Mouse (Mus musculus): Measurements from ENCODE around the gene Sun2.

DNA sequence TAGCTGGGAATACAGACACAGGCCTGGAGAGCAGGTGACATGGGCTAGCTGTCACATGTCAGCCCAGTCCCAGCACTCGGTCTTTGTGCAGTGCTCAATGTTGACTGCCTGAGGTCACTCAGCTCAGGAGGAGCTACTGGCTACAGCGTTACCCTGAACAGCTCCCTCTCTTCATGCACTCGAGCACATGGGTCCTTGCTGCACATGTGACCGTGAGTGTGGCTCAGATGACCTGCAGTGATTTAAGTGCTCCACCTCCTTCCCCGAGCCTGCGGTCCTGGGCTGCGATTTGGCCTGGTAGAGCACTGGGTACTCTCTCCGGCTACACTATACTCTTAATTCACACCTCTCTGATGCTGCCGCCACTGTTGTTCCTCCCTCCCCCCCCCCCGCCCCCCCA lies 23.8 kb upstream of the Sun2 start:
- TF ChIP-seq ZC3H11A (IDR thresholded peaks at IDR 0.05; ENCODE audit: low read depth, low read length) = no peak
- no peak for TF ChIP-seq TCF12 (IDR thresholded peaks at IDR 0.05; ENCODE audit: low read depth, low read length)
- no peak for TF ChIP-seq CTCF (conservative IDR thresholded peaks at IDR 0.05 in 1 of 2, IDR thresholded peaks at IDR 0.05 in 1 of 2; ENCODE audit: low read depth in 2 of 2, low read length in 2 of 2)
- TF ChIP-seq POLR2A (IDR thresholded peaks at IDR 0.05; ENCODE audit: low read depth, low read length) = no peak
- TF ChIP-seq MYC (IDR thresholded peaks at IDR 0.05; ENCODE audit: low read depth, low read length) = no peak
- TF ChIP-seq RCOR1 (conservative IDR thresholded peaks at IDR 0.05; ENCODE audit: low read depth, low read length) = no peak
- no peak for TF ChIP-seq UBTF (IDR thresholded peaks at IDR 0.05; ENCODE audit: low read depth, low read length)
- no peak for TF ChIP-seq MEF2A (IDR thresholded peaks at IDR 0.05; ENCODE audit: borderline replicate concordance, low read depth, low read length)
- TF ChIP-seq CHD1 (IDR thresholded peaks at IDR 0.05; ENCODE audit: low read depth, low read length) = no peak
- no peak for TF ChIP-seq MAZ (IDR thresholded peaks at IDR 0.05; ENCODE audit: low read depth, low read length)
- no peak for TF ChIP-seq USF2 (conservative IDR thresholded peaks at IDR 0.05; ENCODE audit: low read depth, low read length)

Data from CH12.LX (cell line).